Comparison of ENCODE assay signal across 27 mouse cellular contexts in genomic region chr14:78239346-78239745, GRCm38 (mm10).
DNase-seq lines count a peak whose midpoint lies in the region; ATAC-seq lines count a peak whose summit lies in the region.
"Had no signal": no experiment of that assay in that cellular context is flagged by ENCODE, and none has a peak within 500 bp of the region (broad histone marks: within the 10 kb centered on the region; RNA-seq: fewer than 3 reads in every experiment).

No protein-coding gene starts in this region.

- no peak overlapping the region for H3K9ac ChIP-seq in hindbrain, embryonic 16.5 days (ENCODE audit: low read depth, low read length)
- H3K9ac ChIP-seq: embryonic facial prominence, embryonic 13.5 days; embryonic facial prominence, embryonic 15.5 days; forebrain, embryonic 12.5 days had no signal

- no peaks in the 10 kb centered on the region for H3K9me3 ChIP-seq in hindbrain, embryonic 16.5 days (ENCODE audit: control insufficient read depth, low read length)
- H3K9me3 ChIP-seq: embryonic facial prominence, embryonic 13.5 days; embryonic facial prominence, embryonic 15.5 days; forebrain, embryonic 10.5 days; forebrain, embryonic 12.5 days had no signal

- WGBS in hindbrain, embryonic 16.5 days: 80% methylated on average over 6 of the region's 6 CpGs

- H3K4me1 ChIP-seq in hindbrain, embryonic 16.5 days (ENCODE audit: control insufficient read depth, insufficient read depth, low read depth, low read length): no peaks in the 10 kb centered on the region
- H3K4me1 ChIP-seq: forebrain, embryonic 12.5 days had no signal

- no peak overlapping the region for H3K4me3 ChIP-seq in hindbrain, embryonic 16.5 days (ENCODE audit: low read length)
- H3K4me3 ChIP-seq: embryonic facial prominence, embryonic 13.5 days; embryonic facial prominence, embryonic 15.5 days; erythroblast, embryonic 14.5 days; forebrain, embryonic 10.5 days; forebrain, embryonic 12.5 days had no signal

- peak; percentile 21 to 79 for DNase-seq in adrenal gland, adult (ENCODE audit: inconsistent age in 2 of 2, low spot score in 1 of 2)
- no peak for DNase-seq in adrenal gland, postnatal 4 days (ENCODE audit: low spot score in 2 of 2)
- DNase-seq in adrenal gland, adult 8-10 months: peak; percentile 53
- DNase-seq in adrenal gland, adult 18-20 months (ENCODE audit: low spot score in 2 of 2): no peak
- DNase-seq in adrenal gland, postnatal 10 days: peak; percentile 13
- peak; percentile 23 to 37 for DNase-seq in adrenal gland, postnatal 36 days
- DNase-seq: B cell, adult 2 months; cerebellum, adult 11 months; cerebellum, adult 18-20 months; cerebellum, adult 8-10 months; cerebellum, adult 9-11 months; cerebellum, postnatal 14 days; cerebellum, postnatal 36 days; embryo, embryonic 11 days had no signal

- H3K27me3 ChIP-seq in hindbrain, embryonic 16.5 days (replicated peaks; ENCODE audit: control insufficient read depth, insufficient read depth, low read length): no peaks in the 10 kb centered on the region
- H3K27me3 ChIP-seq: CH12.LX; embryonic facial prominence, embryonic 13.5 days; embryonic facial prominence, embryonic 15.5 days; forebrain, embryonic 12.5 days had no signal

- no peaks in the 10 kb centered on the region for H3K36me3 ChIP-seq in hindbrain, embryonic 16.5 days (ENCODE audit: control insufficient read depth, insufficient read depth, low read length)
- H3K36me3 ChIP-seq: embryonic facial prominence, embryonic 13.5 days; embryonic facial prominence, embryonic 15.5 days; forebrain, embryonic 10.5 days; forebrain, embryonic 12.5 days; G1E had no signal

- ATAC-seq in hindbrain, embryonic 16.5 days: no peak
- ATAC-seq: activated CD4-positive, CD25-positive, alpha-beta regulatory T cell, adult 4 months; CD4-positive, CD25-positive, alpha-beta regulatory T cell, adult 4 months; forebrain, embryonic 14.5 days; forebrain, embryonic 16.5 days; Patski had no signal

- no peak overlapping the region for H3K27ac ChIP-seq in hindbrain, embryonic 16.5 days (ENCODE audit: low read depth, low read length)
- H3K27ac ChIP-seq: embryonic facial prominence, embryonic 13.5 days; embryonic facial prominence, embryonic 15.5 days; forebrain, embryonic 10.5 days; forebrain, embryonic 12.5 days had no signal

- no peak overlapping the region for H3K4me2 ChIP-seq in hindbrain, embryonic 16.5 days (ENCODE audit: low read length)
- H3K4me2 ChIP-seq: embryonic facial prominence, embryonic 13.5 days; embryonic facial prominence, embryonic 15.5 days; forebrain, embryonic 12.5 days had no signal

Comparison
In these comparisons a context has a peak if more than half of its experiments do, and no peak if none do; other contexts are left out.
1. DNase-seq: peak in adrenal gland, adult (2 of 2), adrenal gland, adult 8-10 months (single experiment), adrenal gland, postnatal 10 days (single experiment) and adrenal gland, postnatal 36 days (2 of 2); none in adrenal gland, postnatal 4 days (0 of 2) and adrenal gland, adult 18-20 months (0 of 2).